Mouse (Mus musculus): ENCODE measurements around the gene Cldn34b2.

- TF ChIP-seq EP300 (IDR thresholded peaks at IDR 0.05) (no peak), CTCF (IDR thresholded peaks at IDR 0.05) (no peak)
Observed at GRCm38 (mm10) chrX:155169886-155170285, 41.7 kb upstream of the Cldn34b2 start.

Measured in lung, postnatal 0 days (tissue).